Mouse (Mus musculus) right cerebral cortex, postnatal 25 days (tissue): ENCODE data around the gene Pou6f2.

ENCODE experiments used
- DNase-seq: peaks from one replicate; pipeline ENCODE4 v3.0.0; 2022

Pou6f2 gene

GRCm38 (mm10) chr13:18211242-18211641 is 186.2 kb downstream of the Pou6f2 start:
- DNase-seq, result no peak

- DNase-seq, result no peak
Observed at GRCm38 (mm10) chr13:18204476-18205250, 192.8 kb downstream of the Pou6f2 start.

DNA sequence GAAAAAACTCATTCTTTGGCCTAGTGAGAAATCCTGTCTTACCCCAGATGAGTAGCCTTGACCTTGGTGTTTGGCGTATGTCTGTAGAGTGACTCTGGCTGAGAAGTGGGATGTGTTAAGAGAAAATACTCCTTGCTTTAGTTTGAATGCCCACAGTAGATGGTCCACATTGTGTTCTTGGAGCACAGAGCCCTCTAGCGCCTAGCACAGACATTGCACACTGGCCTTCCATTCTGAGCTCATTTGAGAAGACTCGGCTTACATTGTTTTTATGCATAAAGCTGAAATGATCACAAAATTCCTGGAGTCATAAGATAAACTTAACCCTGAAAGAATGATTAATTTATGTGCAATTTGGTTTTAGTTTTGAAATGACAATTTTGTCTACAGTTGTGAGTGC is 223.5 kb downstream of the Pou6f2 start:
- DNase-seq, result no peak

GRCm38 (mm10) chr13:18173021-18173420 is 224.5 kb downstream of the Pou6f2 start:
- no peak for DNase-seq

DNA sequence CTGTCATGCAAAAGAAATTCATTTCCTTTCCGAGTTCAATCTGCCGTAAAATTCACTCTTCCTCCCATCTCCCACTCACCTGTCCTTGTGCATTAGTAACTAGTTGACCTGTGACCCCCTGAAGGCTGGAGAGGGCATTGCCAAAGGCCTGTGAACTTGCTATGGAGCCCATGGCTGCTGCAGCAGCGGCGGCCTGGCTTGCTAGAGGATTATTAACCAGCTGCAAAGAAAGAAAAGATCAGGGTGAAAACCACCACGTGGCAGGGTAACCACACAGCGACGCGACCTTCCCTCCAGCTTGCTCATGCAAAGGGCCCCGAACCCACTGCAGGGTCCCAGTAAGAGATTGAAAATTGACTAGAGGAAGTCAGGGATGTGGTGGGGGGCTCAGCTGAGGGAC is 225.2 kb downstream of the Pou6f2 start:
- no peak for DNase-seq

- no peak for DNase-seq
Observed at GRCm38 (mm10) chr13:18164182-18164581, 233.3 kb downstream of the Pou6f2 start.

- no peak for DNase-seq
Observed at GRCm38 (mm10) chr13:18160566-18160965, 236.9 kb downstream of the Pou6f2 start.

GRCm38 (mm10) chr13:18153949-18154582 is 243.4 kb downstream of the Pou6f2 start:
- no peak for DNase-seq

GRCm38 (mm10) chr13:18133646-18134045 is 263.8 kb downstream of the Pou6f2 start:
- no peak for DNase-seq

GRCm38 (mm10) chr13:18133193-18133592 is 264.3 kb downstream of the Pou6f2 start:
- DNase-seq, result no peak

DNA sequence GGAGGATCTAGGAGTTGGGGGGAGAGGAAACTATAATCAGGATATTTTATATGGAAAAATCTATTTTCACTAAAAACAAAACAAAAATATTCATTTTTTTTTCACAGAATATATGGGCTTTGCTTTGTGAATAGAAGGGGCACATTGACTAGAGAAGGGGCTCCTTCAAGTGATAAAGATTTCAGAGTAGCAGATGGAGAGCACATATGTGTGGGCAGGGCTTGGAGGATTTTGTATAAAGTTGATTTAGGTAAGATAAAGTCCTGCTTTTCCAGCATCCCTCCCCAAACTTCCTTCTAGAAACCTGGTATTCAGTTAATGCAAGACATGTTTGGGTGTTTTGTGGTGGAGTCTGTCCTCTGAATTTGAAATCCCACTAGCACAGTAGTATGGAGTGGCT is 266.2 kb downstream of the Pou6f2 start:
- DNase-seq, result no peak

DNA sequence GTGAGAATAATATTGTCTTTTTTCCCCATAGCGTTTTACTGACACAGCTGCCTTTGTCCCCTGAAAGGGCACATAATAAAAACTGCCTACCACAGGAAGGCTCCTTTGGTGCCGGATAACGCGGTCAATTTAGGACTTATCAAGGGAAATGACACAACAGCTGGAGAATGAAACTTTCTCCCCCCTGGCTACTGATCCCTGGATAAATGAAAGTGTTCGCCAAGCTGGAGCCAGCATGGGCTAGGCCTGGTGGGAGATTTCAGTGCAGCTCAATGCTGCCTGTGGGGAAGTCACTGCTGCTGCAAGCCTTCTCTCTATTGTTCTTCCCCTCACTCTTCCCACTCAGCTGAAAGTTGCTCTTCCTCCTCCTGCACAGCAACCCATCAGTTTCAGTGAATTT is 267.8 kb downstream of the Pou6f2 start:
- no peak for DNase-seq

- DNase-seq, result no peak
Observed at GRCm38 (mm10) chr13:18128826-18129225, 268.7 kb downstream of the Pou6f2 start.

- no peak for DNase-seq
Observed at GRCm38 (mm10) chr13:18128053-18128452, 269.4 kb downstream of the Pou6f2 start.

DNA sequence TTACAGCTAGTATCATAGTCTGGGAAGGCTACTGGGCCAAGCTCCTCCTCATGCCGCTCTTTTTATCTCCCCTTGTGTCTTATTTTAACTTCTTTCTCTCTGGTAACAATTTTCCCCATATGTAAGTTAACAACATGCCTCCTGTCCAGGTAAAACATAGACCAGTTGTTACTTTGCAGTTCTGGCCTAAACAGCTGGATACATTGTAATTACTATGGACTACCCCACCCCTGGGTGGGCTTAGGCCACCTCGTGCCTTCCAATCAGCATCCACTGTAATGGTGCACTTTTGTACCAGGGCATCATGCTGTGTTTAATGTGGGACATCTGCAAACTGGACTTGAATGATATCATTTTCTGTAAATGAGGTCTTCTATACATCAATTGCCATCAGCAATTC is 271.4 kb downstream of the Pou6f2 start:
- no peak for DNase-seq

- DNase-seq, result no peak
Observed at GRCm38 (mm10) chr13:18125226-18126000, 272.1 kb downstream of the Pou6f2 start.

DNA sequence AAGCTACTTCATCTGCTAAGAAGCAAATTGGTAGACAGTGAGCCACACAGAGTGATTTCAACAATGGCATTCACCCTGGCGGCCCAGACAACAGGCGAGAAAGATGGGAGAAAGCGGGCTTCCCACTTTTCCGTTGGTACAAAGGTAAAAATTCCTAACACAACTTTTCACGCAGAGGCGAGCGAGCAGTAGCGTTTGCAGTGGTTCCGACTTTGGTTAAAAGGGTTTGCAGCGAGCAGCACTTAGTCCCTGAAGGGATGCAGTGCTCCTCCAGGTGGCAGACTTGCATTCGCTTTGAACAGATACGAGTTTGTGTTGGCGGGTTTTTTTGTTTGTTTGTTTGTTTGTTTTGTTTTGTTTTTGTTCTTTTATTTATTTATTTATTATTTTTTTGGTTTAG is 273.1 kb downstream of the Pou6f2 start:
- peak; percentile 37 for DNase-seq

DNA sequence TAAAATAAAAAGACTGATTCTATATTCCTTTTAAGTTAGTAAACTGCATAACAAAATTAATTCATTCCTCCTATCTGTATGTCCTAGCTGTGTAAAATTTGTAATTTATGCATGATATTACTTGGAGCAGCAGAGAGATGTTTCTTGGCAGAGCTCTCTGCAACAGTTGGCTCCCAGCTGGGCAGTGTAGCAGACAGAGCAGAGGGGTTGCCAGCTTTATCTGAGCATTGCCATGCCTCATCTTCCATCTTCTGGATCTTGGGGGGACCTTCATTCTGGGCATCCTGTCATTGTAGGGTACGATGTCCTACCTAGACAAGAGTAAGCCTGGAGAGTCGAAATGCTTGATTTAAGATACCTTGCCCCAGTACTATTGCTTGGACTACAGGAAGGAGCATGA is 277.1 kb downstream of the Pou6f2 start:
- no peak for DNase-seq

GRCm38 (mm10) chr13:18081443-18082119 is 315.9 kb downstream of the Pou6f2 start:
- no peak for DNase-seq
